Mouse (Mus musculus): ENCODE results near the gene Cib4. TPM values are rescaled to one million over a fixed set of nuclear protein-coding genes. Genes with fewer than 3 reads are reported as not detected.

The Cib4 gene
- polyA plus RNA-seq, 1 experiment: not detected

- Histone ChIP-seq H3K27ac (ENCODE audit: insufficient read depth, low read length) (no peak overlapping the region), H3K4me1 (ENCODE audit: control insufficient read depth, insufficient read depth, low read length) (no peaks in the 10 kb centered on the region), H3K4me3 (ENCODE audit: insufficient read depth, low read length) (no peak overlapping the region)
- no peak for TF ChIP-seq POLR2A (IDR thresholded peaks at IDR 0.05; ENCODE audit: low read depth, low read length)
- no peak for TF ChIP-seq CTCF (IDR thresholded peaks at IDR 0.05; ENCODE audit: borderline replicate concordance, insufficient read depth, low read length)
These were observed 79.3 kb downstream of the Cib4 start for GRCm38 (mm10) chr5:30466315-30466714.

GRCm38 (mm10) chr5:30465861-30466260 lies 79.8 kb downstream of the Cib4 start, which contains the start of gene 1700001C02Rik:
Gene 1700001C02Rik, plus strand, starts transcription at chr5:30466047.
- no peak for TF ChIP-seq CTCF (IDR thresholded peaks at IDR 0.05; ENCODE audit: borderline replicate concordance, insufficient read depth, low read length)
- no peak for TF ChIP-seq POLR2A (IDR thresholded peaks at IDR 0.05; ENCODE audit: low read depth, low read length)
- Histone ChIP-seq H3K4me3 (ENCODE audit: insufficient read depth, low read length) (no peak within 1 kb of the TSS), H3K27ac (ENCODE audit: insufficient read depth, low read length) (no peak within 1 kb of the TSS), H3K4me1 (ENCODE audit: control insufficient read depth, insufficient read depth, low read length) (no peaks in the 10 kb centered on the region)

GRCm38 (mm10) chr5:30461821-30462220 lies 83.8 kb downstream of the Cib4 start, which contains the start of gene Otof:
Gene Otof, minus strand, starts transcription at chr5:30461932.
- H3K4me1 ChIP-seq (ENCODE audit: control insufficient read depth, insufficient read depth, low read length): no peaks in the 10 kb centered on the region
- TF ChIP-seq CTCF (IDR thresholded peaks at IDR 0.05; ENCODE audit: borderline replicate concordance, insufficient read depth, low read length): no peak
- no peak for TF ChIP-seq POLR2A (IDR thresholded peaks at IDR 0.05; ENCODE audit: low read depth, low read length)
- H3K4me3 ChIP-seq (ENCODE audit: insufficient read depth, low read length): no peak within 1 kb of the TSS
- H3K27ac ChIP-seq (ENCODE audit: insufficient read depth, low read length): no peak within 1 kb of the TSS

DNA sequence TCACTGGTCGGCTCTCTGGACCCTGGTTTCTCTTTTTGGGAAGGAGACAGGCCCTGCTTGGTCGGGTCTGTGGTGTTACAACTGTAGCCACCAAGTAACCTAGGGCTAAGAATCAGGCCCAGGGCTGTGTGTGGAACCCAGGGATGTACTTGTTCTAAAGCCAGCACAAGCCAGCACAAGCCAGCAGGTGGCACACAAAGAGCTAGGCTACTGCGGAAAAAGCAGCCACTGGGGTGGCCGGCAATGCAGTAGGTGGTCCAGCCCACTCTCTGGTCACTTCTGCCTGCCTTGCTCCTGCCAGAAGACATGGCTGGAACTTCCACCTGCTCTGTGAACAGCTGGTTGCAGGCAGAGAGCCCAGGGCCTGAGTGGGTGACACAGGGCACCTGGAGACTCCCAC lies 85.5 kb downstream of the Cib4 start:
- no peaks in the 10 kb centered on the region for H3K4me1 ChIP-seq (ENCODE audit: control insufficient read depth, insufficient read depth, low read length)

GRCm38 (mm10) chr5:30456056-30456455 lies 89.6 kb downstream of the Cib4 start:
- TF ChIP-seq CTCF (IDR thresholded peaks at IDR 0.05; ENCODE audit: borderline replicate concordance, insufficient read depth, low read length): no peak
- TF ChIP-seq POLR2A (IDR thresholded peaks at IDR 0.05; ENCODE audit: low read depth, low read length): no peak
- Histone ChIP-seq H3K27ac (ENCODE audit: insufficient read depth, low read length) (no peak overlapping the region), H3K4me1 (ENCODE audit: control insufficient read depth, insufficient read depth, low read length) (no peaks in the 10 kb centered on the region), H3K4me3 (ENCODE audit: insufficient read depth, low read length) (no peak overlapping the region)

More for the DNA sequence above, 85.5 kb downstream of the Cib4 start:
- H3K4me3 ChIP-seq (ENCODE audit: insufficient read depth, low read length): no peak overlapping the region
- no peak for TF ChIP-seq CTCF (IDR thresholded peaks at IDR 0.05; ENCODE audit: borderline replicate concordance, insufficient read depth, low read length)
- TF ChIP-seq POLR2A (IDR thresholded peaks at IDR 0.05; ENCODE audit: low read depth, low read length): no peak
- no peak overlapping the region for H3K27ac ChIP-seq (ENCODE audit: insufficient read depth, low read length)

DNA sequence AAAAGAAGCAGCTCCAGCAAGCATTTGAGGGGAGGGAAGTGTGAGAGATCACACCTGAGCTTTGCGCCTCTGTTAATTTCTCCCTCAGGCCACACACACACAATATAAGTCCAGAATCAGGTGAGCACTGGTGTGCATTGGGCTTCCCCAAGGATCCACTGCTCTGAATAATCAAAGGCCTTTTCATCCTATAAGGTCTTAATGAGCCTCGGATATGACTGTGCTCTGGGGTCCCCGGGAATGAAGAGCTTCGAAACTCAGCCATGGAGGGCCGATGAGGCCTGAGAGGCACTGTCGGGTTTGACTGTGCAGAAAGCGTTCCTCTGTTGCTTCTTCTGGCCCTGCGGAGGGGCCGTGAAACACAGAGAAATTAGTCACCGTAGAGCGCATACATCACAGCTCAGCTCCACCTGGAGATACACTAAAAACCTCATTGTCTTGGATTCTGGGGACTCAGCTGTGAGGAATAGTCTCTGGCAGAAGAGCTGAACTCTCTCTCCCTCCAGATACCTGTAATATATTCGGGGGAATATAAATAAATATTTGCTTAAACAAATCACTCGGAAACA lies 101.2 kb downstream of the Cib4 start:
- no peak for TF ChIP-seq CTCF (IDR thresholded peaks at IDR 0.05; ENCODE audit: borderline replicate concordance, insufficient read depth, low read length)
- no peak for TF ChIP-seq POLR2A (IDR thresholded peaks at IDR 0.05; ENCODE audit: low read depth, low read length)
- Histone ChIP-seq H3K4me3 (ENCODE audit: insufficient read depth, low read length) (no peak overlapping the region), H3K4me1 (ENCODE audit: control insufficient read depth, insufficient read depth, low read length) (no peaks in the 10 kb centered on the region), H3K27ac (ENCODE audit: insufficient read depth, low read length) (no peak overlapping the region)

DNA sequence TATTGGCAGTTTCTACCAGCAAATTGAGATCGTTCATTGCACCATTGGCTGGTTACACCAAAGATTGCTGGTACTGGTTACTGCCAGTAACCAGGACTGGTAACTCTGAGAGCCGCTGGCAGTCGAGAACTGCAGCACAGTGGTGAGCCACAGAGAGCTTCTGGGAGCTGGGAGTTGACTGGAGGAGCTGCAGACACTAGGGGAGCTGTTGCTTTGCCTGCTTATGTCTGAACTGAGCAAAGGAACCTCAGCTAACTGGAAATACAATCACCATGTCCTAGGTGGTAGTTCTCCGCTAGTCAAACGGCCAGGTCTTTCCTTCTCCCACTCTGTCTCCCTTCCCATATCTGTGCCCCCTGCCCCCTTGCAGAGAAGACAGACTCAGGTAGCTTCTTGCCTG lies 103.4 kb downstream of the Cib4 start:
- Histone ChIP-seq H3K4me1 (ENCODE audit: control insufficient read depth, insufficient read depth, low read length) (no peaks in the 10 kb centered on the region), H3K27ac (ENCODE audit: insufficient read depth, low read length) (no peak overlapping the region), H3K4me3 (ENCODE audit: insufficient read depth, low read length) (no peak overlapping the region)
- TF ChIP-seq CTCF (IDR thresholded peaks at IDR 0.05; ENCODE audit: borderline replicate concordance, insufficient read depth, low read length): no peak
- TF ChIP-seq POLR2A (IDR thresholded peaks at IDR 0.05; ENCODE audit: low read depth, low read length): no peak

- no peaks in the 10 kb centered on the region for H3K4me1 ChIP-seq (ENCODE audit: control insufficient read depth, insufficient read depth, low read length)
- TF ChIP-seq CTCF (IDR thresholded peaks at IDR 0.05; ENCODE audit: borderline replicate concordance, insufficient read depth, low read length) (no peak), POLR2A (IDR thresholded peaks at IDR 0.05; ENCODE audit: low read depth, low read length) (no peak)
- H3K27ac ChIP-seq (ENCODE audit: insufficient read depth, low read length): no peak overlapping the region
- no peak overlapping the region for H3K4me3 ChIP-seq (ENCODE audit: insufficient read depth, low read length)
These were observed 105.2 kb downstream of the Cib4 start for GRCm38 (mm10) chr5:30440308-30440906.

GRCm38 (mm10) chr5:30438931-30439330 lies 106.7 kb downstream of the Cib4 start:
- H3K4me1 ChIP-seq (ENCODE audit: control insufficient read depth, insufficient read depth, low read length): no peaks in the 10 kb centered on the region
- TF ChIP-seq CTCF (IDR thresholded peaks at IDR 0.05; ENCODE audit: borderline replicate concordance, insufficient read depth, low read length) (no peak), POLR2A (IDR thresholded peaks at IDR 0.05; ENCODE audit: low read depth, low read length) (no peak)
- H3K4me3 ChIP-seq (ENCODE audit: insufficient read depth, low read length): no peak overlapping the region
- H3K27ac ChIP-seq (ENCODE audit: insufficient read depth, low read length): no peak overlapping the region

Other genes with a start within 250 kb of the Cib4 start
- gene Otof, start 83.9 kb downstream of the Cib4 start, polyA plus RNA-seq (2011; ENCODE audit: insufficient read length, low read depth, missing spikeins): not detected in 2 replicates
- gene 1700001C02Rik, start 79.8 kb downstream of the Cib4 start, polyA plus RNA-seq (2011; ENCODE audit: insufficient read length, low read depth, missing spikeins): not detected in 2 replicates
- gene Kcnk3, start 42.3 kb upstream of the Cib4 start, polyA plus RNA-seq (2011; ENCODE audit: insufficient read length, low read depth, missing spikeins): 1.3 and 1.6 TPM in 2 replicates
- 36.9 and 41.0 TPM in 2 replicates for gene Slc35f6, start 102.1 kb upstream of the Cib4 start, polyA plus RNA-seq (2011; ENCODE audit: insufficient read length, low read depth, missing spikeins)
- 37.9 and 59.8 TPM in 2 replicates for gene Cenpa, start 120.9 kb upstream of the Cib4 start, polyA plus RNA-seq (2011; ENCODE audit: insufficient read length, low read depth, missing spikeins)
- gene Dpysl5, start 165.7 kb upstream of the Cib4 start, polyA plus RNA-seq (2011; ENCODE audit: insufficient read length, low read depth, missing spikeins): 0.13 TPM in 1 of 2 replicates, not detected in the other